Mouse (Mus musculus) megakaryocyte, embryonic 14.5 days (primary cell): Measurements from ENCODE around the gene Plac1. TPM values are rescaled to one million over a fixed set of nuclear protein-coding genes. Genes with fewer than 3 reads are reported as not detected.

Source experiments
- H3K27me3 ChIP-seq: replicated peaks from 2 replicates; pipeline ENCODE3; 2012; ENCODE audit warnings: inconsistent platforms
- H3K36me3 ChIP-seq: replicated peaks from 2 replicates; pipeline ENCODE3; 2012; ENCODE audit warnings: low read length, inconsistent platforms, mixed read lengths
- H3K4me1 ChIP-seq: 2 replicates; pipeline ENCODE4 v1.6.1; 2012; ENCODE audit warnings: inconsistent platforms
- H3K4me3 ChIP-seq: replicated peaks from 2 replicates; pipeline ENCODE3; 2012; ENCODE audit warnings: moderate library complexity, mild to moderate bottlenecking, inconsistent platforms
- H3K9me3 ChIP-seq: 2 replicates; pipeline ENCODE4 v1.6.1; 2012; ENCODE audit warnings: inconsistent platforms
- FLI1 ChIP-seq: IDR thresholded peaks from 2 replicates; pipeline ENCODE4 v1.6.1; 2012; ENCODE audit warnings: low read length, inconsistent platforms, mixed read lengths
- GATA1 ChIP-seq: IDR thresholded peaks from 3 replicates; pipeline ENCODE4 v1.6.1; 2012; ENCODE audit warnings: mixed read lengths, low read length, inconsistent platforms, borderline replicate concordance
- polyA plus RNA-seq: library from polyadenylated mRNA; stranded (reverse); fragments of >175 nt; gene quantifications from 2 replicates; pipeline ENCODE4 v1.2.3, GENCODE M21; 2012; ENCODE audit warnings: low replicate concordance; ENCODE audit not compliant: insufficient read depth

The Plac1 gene
- polyA plus RNA-seq, 1 experiment = not detected

GRCm38 (mm10) chrX:53161115-53161514, 78.8 kb downstream of the Plac1 start:
- H3K36me3 ChIP-seq = no peaks in the 10 kb centered on the region
- TF ChIP-seq FLI1 (no peak), GATA1 (no peak)
- no peaks in the 10 kb centered on the region for H3K9me3 ChIP-seq
- H3K4me1 ChIP-seq = peaks cover 26% of the 10 kb centered on the region
- no peak overlapping the region for H3K4me3 ChIP-seq
- peaks cover 28% of the 10 kb centered on the region for H3K27me3 ChIP-seq

- no peaks in the 10 kb centered on the region for H3K36me3 ChIP-seq
- peaks cover 16% of the 10 kb centered on the region for H3K27me3 ChIP-seq
- H3K9me3 ChIP-seq = no peaks in the 10 kb centered on the region
- H3K4me1 ChIP-seq = peaks cover 20% of the 10 kb centered on the region
- TF ChIP-seq GATA1 (no peak), FLI1 (no peak)
- H3K4me3 ChIP-seq = no peak overlapping the region
Measured at GRCm38 (mm10) chrX:53148039-53148438, 91.9 kb downstream of the Plac1 start.

- TF ChIP-seq FLI1 = no peak
- no peak for TF ChIP-seq GATA1
- H3K4me3 ChIP-seq = no peak overlapping the region
- no peaks in the 10 kb centered on the region for H3K36me3 ChIP-seq
- peaks cover 20% of the 10 kb centered on the region for H3K4me1 ChIP-seq
- no peaks in the 10 kb centered on the region for H3K9me3 ChIP-seq
- peaks cover 11% of the 10 kb centered on the region for H3K27me3 ChIP-seq
Measured at GRCm38 (mm10) chrX:53146389-53146917, 93.5 kb downstream of the Plac1 start.

- Histone ChIP-seq H3K4me3 (no peak overlapping the region), H3K4me1 (no peaks in the 10 kb centered on the region), H3K9me3 (no peaks in the 10 kb centered on the region), H3K36me3 (no peaks in the 10 kb centered on the region), H3K27me3 (peaks cover 16% of the 10 kb centered on the region)
- no peak for TF ChIP-seq GATA1
- TF ChIP-seq FLI1 = no peak
Measured at GRCm38 (mm10) chrX:53139641-53140040, 100.3 kb downstream of the Plac1 start.

GRCm38 (mm10) chrX:53137066-53137465, 102.8 kb downstream of the Plac1 start:
- Histone ChIP-seq H3K27me3 (peaks cover 17% of the 10 kb centered on the region), H3K4me3 (no peak overlapping the region), H3K4me1 (no peaks in the 10 kb centered on the region), H3K36me3 (no peaks in the 10 kb centered on the region), H3K9me3 (no peaks in the 10 kb centered on the region)
- TF ChIP-seq GATA1 (no peak), FLI1 (no peak)

- no peak overlapping the region for H3K4me3 ChIP-seq
- H3K27me3 ChIP-seq = peaks cover 25% of the 10 kb centered on the region
- H3K36me3 ChIP-seq = no peaks in the 10 kb centered on the region
- TF ChIP-seq FLI1 = no peak
- no peak for TF ChIP-seq GATA1
- peaks cover 23% of the 10 kb centered on the region for H3K4me1 ChIP-seq
- no peaks in the 10 kb centered on the region for H3K9me3 ChIP-seq
Measured at GRCm38 (mm10) chrX:53129501-53129900, 110.4 kb downstream of the Plac1 start.

GRCm38 (mm10) chrX:53126492-53127033, 113.3 kb downstream of the Plac1 start:
- no peaks in the 10 kb centered on the region for H3K36me3 ChIP-seq
- TF ChIP-seq FLI1 (no peak), GATA1 (no peak)
- no peak overlapping the region for H3K4me3 ChIP-seq
- H3K4me1 ChIP-seq = peaks cover 23% of the 10 kb centered on the region
- no peaks in the 10 kb centered on the region for H3K9me3 ChIP-seq
- H3K27me3 ChIP-seq = peaks cover 22% of the 10 kb centered on the region

- peaks cover 19% of the 10 kb centered on the region for H3K27me3 ChIP-seq
- no peak overlapping the region for H3K4me3 ChIP-seq
- H3K4me1 ChIP-seq = peaks cover 18% of the 10 kb centered on the region
- H3K36me3 ChIP-seq = no peaks in the 10 kb centered on the region
- no peak for TF ChIP-seq FLI1
- TF ChIP-seq GATA1 = no peak
- H3K9me3 ChIP-seq = no peaks in the 10 kb centered on the region
Measured at GRCm38 (mm10) chrX:53125838-53126467, 114.0 kb downstream of the Plac1 start.

GRCm38 (mm10) chrX:53123562-53123961, 116.3 kb downstream of the Plac1 start:
- Histone ChIP-seq H3K27me3 (peaks cover 13% of the 10 kb centered on the region), H3K36me3 (no peaks in the 10 kb centered on the region), H3K4me3 (no peak overlapping the region), H3K9me3 (no peaks in the 10 kb centered on the region), H3K4me1 (peaks cover 13% of the 10 kb centered on the region)
- no peak for TF ChIP-seq GATA1
- TF ChIP-seq FLI1 = no peak

- no peaks in the 10 kb centered on the region for H3K36me3 ChIP-seq
- H3K4me1 ChIP-seq = peaks cover 45% of the 10 kb centered on the region
- H3K27me3 ChIP-seq = peaks cover 13% of the 10 kb centered on the region
- no peak overlapping the region for H3K4me3 ChIP-seq
- H3K9me3 ChIP-seq = no peaks in the 10 kb centered on the region
- TF ChIP-seq GATA1 (no peak), FLI1 (no peak)
Measured at GRCm38 (mm10) chrX:53118631-53119030, 121.3 kb downstream of the Plac1 start.
